Mouse (Mus musculus): Measurements from ENCODE around the gene Zfp426. TPM values are rescaled to one million over a fixed set of nuclear protein-coding genes. Genes with fewer than 3 reads are reported as not detected.

Zfp426 gene
- 25.2 and 27.5 TPM in 2 replicates for polyA plus RNA-seq (2014; fragmentation: Nextera tagmentation; extraction: Ambion mirVana)

DNA sequence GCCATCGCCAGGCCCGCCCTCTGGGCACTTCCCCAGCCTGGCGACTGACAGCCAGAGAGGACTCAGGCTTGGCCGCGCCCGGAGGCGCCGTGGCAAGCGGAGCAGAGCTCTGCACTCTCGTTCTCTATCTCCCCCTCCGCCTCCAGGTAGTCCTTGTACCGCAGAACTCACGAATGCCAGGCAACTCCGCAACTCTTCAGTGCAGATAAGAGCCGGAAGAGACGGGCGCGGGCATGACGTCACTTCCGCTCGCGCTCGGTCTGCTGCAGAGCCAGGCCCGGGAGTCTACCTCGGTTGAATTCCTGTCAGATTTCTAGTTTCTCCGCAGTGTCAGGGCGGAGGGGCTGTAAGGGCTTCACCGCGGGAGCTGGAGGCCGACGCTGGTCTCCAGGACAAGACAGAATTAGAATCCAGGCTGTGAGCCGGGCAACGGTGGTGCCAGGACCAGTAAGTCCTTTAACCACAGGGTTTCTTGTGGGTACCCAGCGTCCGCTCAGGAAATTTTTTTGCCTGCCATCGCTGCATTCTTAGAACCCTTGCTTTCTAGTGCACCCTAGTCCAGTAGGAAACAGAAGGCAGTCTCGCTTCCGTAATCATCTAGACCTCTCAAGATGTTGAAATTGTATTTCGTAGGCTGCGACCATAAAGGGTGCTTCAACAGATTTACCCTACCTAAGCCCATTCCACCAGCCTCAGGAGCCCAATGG is at the start of gene Zfp426:
Gene Zfp426 (minus strand): TSS at position 220 of the 707 bp plus-strand sequence.
- 2% methylated on average over 40 of the region's 40 CpGs for WGBS
- no peaks in the 10 kb centered on the region for H3K27me3 ChIP-seq (ENCODE audit: control insufficient read depth, insufficient read depth, low read length)
- H3K36me3 ChIP-seq (ENCODE audit: control insufficient read depth, insufficient read depth, low read length) = peaks cover 14% of the 10 kb centered on the region
- peak within 1 kb of the TSS; percentile 92 for H3K27ac ChIP-seq (ENCODE audit: low read length)
- ATAC-seq (ENCODE audit: insufficient number of reproducible peaks, insufficient read depth, low FRiP score, low read depth) = peak; percentile 94
- no peaks in the 10 kb centered on the region for H3K9me3 ChIP-seq (ENCODE audit: control insufficient read depth, low read depth, low read length)
- peak within 1 kb of the TSS; percentile 63 for H3K9ac ChIP-seq (replicated peaks; ENCODE audit: low read depth, low read length)
- H3K4me2 ChIP-seq (replicated peaks; ENCODE audit: low read depth, low read length) = peak within 1 kb of the TSS; percentile 94
- peaks cover 3% of the 10 kb centered on the region; the same call in 1 of the 2 replicates for H3K4me1 ChIP-seq (ENCODE audit: control insufficient read depth, insufficient read depth, low read length)
- H3K4me3 ChIP-seq (ENCODE audit: low read depth, low read length) = peak within 1 kb of the TSS; percentile 73

DNA sequence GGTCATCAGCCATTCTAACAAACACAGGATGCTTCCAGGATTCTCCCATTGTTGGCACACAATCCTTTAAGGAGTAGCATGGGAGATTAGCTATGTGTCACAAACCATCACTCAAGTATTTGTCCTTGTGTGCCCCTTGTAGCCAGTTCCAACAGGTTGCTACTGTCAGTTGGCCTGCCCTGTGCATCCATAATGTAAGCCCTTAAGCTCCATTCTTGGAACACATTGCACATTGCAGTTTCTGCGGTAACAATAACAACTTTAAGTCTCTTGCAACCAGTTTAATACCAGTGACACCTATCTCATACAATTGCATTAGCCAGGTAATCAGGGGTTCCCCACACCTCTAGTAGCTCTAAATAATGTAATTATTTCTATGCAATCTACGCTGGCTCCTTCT is 44.1 kb upstream of the Zfp426 start:
- ATAC-seq (ENCODE audit: insufficient number of reproducible peaks, insufficient read depth, low FRiP score, low read depth) = no peak
- Histone ChIP-seq H3K4me1 (ENCODE audit: control insufficient read depth, insufficient read depth, low read length) (no peaks in the 10 kb centered on the region), H3K27me3 (ENCODE audit: control insufficient read depth, insufficient read depth, low read length) (no peaks in the 10 kb centered on the region), H3K9ac (replicated peaks; ENCODE audit: low read depth, low read length) (no peak overlapping the region), H3K27ac (ENCODE audit: low read length) (no peak overlapping the region), H3K4me2 (replicated peaks; ENCODE audit: low read depth, low read length) (no peak overlapping the region), H3K4me3 (ENCODE audit: low read depth, low read length) (no peak overlapping the region), H3K36me3 (ENCODE audit: control insufficient read depth, insufficient read depth, low read length) (no peaks in the 10 kb centered on the region), H3K9me3 (ENCODE audit: control insufficient read depth, low read depth, low read length) (no peaks in the 10 kb centered on the region)
- WGBS = 89% methylated on average over 2 of the region's 2 CpGs

DNA sequence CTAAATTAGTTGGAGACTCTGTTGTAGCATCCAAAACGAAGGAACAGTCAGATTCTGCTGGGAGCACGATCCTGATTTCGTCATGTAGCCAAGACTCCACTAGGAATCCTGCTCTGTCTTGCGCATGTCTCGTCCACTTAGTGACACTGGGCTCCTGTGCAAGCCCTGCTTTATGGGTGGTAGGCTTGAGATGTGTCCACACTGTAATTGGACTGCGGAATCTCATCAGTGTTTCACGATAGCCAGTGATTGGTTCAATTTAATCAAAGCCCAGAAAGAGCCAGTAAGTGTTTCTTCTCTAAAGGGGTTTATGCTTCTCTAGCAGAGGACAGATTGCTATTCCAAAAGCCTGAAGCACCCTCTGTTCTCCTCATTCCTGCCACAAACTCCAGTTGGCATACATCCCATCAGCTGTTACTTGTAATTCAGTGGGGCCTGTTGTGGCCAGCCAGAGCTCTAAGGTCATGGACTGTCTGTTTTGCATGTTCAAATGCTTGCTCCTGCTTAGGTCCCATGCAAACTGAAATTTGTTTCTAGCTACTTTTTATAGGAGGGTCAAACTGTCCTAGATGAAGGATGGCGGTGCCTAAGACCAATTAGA is 41.9 kb upstream of the Zfp426 start:
- H3K9me3 ChIP-seq (ENCODE audit: control insufficient read depth, low read depth, low read length) = no peaks in the 10 kb centered on the region
- no peaks in the 10 kb centered on the region for H3K27me3 ChIP-seq (ENCODE audit: control insufficient read depth, insufficient read depth, low read length)
- H3K27ac ChIP-seq (ENCODE audit: low read length) = no peak overlapping the region
- WGBS = 78% methylated on average over 8 of the region's 8 CpGs
- H3K36me3 ChIP-seq (ENCODE audit: control insufficient read depth, insufficient read depth, low read length) = no peaks in the 10 kb centered on the region
- no peak overlapping the region for H3K4me2 ChIP-seq (replicated peaks; ENCODE audit: low read depth, low read length)
- no peak for ATAC-seq (ENCODE audit: insufficient number of reproducible peaks, insufficient read depth, low FRiP score, low read depth)
- H3K9ac ChIP-seq (replicated peaks; ENCODE audit: low read depth, low read length) = no peak overlapping the region
- H3K4me1 ChIP-seq (ENCODE audit: control insufficient read depth, insufficient read depth, low read length) = no peaks in the 10 kb centered on the region
- H3K4me3 ChIP-seq (ENCODE audit: low read depth, low read length) = no peak overlapping the region

DNA sequence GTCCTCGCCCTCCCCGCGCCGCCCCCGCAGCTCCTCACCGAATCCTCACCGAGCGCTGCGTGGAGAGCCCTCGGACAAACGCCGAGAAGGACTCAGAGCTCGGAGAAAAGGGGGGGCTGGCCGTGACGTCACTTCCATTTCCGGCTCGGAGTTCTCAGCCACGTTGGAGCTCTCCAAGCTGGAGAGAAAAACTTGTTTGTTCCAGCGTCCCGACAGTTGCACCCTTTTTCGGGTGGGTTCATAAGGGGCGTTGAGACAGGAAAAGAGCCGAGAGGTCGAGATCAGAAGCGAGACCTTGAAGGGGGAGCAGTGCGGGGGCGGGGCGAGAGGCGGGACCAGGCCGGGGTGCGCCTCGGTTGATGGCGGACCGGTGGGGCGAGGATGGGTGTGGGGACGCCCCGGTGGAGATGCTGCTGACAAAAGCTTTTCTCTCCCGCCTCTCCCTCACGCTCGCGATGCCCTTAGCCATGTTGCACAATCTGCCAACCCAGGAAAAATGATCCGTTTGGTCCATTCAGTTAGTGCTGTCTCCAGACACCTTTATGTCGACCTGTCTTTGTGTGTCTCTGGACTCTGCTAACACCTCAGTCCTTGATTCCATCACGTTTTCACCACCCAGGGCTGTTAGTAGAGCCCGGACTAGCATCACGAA is 28.9 kb upstream of the Zfp426 start, which contains the start of gene Zfp266:
Gene Zfp266 (minus strand): TSS at position 112 of the 652 bp plus-strand sequence.
- H3K4me1 ChIP-seq (ENCODE audit: control insufficient read depth, insufficient read depth, low read length) = peaks cover 11% of the 10 kb centered on the region
- H3K9me3 ChIP-seq (ENCODE audit: control insufficient read depth, low read depth, low read length) = no peaks in the 10 kb centered on the region
- H3K27ac ChIP-seq (ENCODE audit: low read length) = peak within 1 kb of the TSS; percentile 99
- H3K9ac ChIP-seq (replicated peaks; ENCODE audit: low read depth, low read length) = peak within 1 kb of the TSS; percentile 96
- peak within 1 kb of the TSS; percentile 90 for H3K4me3 ChIP-seq (ENCODE audit: low read depth, low read length)
- H3K27me3 ChIP-seq (ENCODE audit: control insufficient read depth, insufficient read depth, low read length) = no peaks in the 10 kb centered on the region
- ATAC-seq (ENCODE audit: insufficient number of reproducible peaks, insufficient read depth, low FRiP score, low read depth) = peak; percentile 92
- peaks cover 4% of the 10 kb centered on the region; the same call in 1 of the 2 replicates for H3K36me3 ChIP-seq (ENCODE audit: control insufficient read depth, insufficient read depth, low read length)
- under 1% methylated on average over 46 of the region's 46 CpGs for WGBS
- peak within 1 kb of the TSS; percentile 79 for H3K4me2 ChIP-seq (replicated peaks; ENCODE audit: low read depth, low read length)

DNA sequence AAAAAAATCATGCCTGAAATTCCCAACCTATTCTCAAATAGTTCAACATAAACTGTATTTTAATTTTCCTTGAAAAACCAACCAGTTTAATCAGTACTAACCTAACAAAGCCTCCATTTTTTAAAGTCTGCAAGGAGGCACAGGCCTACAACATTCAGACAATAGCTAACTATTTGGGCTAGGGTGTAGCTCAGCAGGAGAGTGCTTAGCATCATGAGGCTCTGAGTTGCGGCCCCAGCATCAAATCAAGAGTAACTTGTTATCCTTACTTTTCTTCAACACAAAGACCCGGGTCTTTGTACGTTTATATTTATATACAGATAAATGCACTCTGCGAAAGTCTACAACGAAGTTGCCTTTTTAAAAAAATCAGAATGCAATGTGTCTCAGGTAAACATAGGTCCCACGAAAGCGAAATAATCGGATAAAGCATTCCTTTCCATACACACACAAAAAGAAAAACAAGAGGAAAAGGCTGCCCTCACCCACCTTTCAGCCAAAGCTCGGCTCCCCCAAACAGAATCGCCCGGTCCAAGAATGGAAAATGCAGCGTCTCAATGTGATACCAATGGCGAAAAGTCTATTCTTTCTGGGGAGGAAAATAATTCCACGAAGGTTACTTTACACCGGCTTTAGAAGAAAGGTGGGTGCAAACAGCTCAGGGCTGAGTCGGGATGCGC is 28.1 kb upstream of the Zfp426 start:
- ATAC-seq (ENCODE audit: insufficient number of reproducible peaks, insufficient read depth, low FRiP score, low read depth) = no peak
- Histone ChIP-seq H3K4me1 (ENCODE audit: control insufficient read depth, insufficient read depth, low read length) (peaks cover 11% of the 10 kb centered on the region), H3K9ac (replicated peaks; ENCODE audit: low read depth, low read length) (peak overlapping the region; percentile 96), H3K36me3 (ENCODE audit: control insufficient read depth, insufficient read depth, low read length) (peaks cover 11% of the 10 kb centered on the region), H3K4me3 (ENCODE audit: low read depth, low read length) (peak overlapping the region; percentile 90), H3K9me3 (ENCODE audit: control insufficient read depth, low read depth, low read length) (no peaks in the 10 kb centered on the region), H3K4me2 (replicated peaks; ENCODE audit: low read depth, low read length) (peak overlapping the region; percentile 79), H3K27ac (ENCODE audit: low read length) (peak overlapping the region; percentile 99), H3K27me3 (ENCODE audit: control insufficient read depth, insufficient read depth, low read length) (no peaks in the 10 kb centered on the region)
- under 1% methylated on average over 17 of the region's 17 CpGs for WGBS

DNA sequence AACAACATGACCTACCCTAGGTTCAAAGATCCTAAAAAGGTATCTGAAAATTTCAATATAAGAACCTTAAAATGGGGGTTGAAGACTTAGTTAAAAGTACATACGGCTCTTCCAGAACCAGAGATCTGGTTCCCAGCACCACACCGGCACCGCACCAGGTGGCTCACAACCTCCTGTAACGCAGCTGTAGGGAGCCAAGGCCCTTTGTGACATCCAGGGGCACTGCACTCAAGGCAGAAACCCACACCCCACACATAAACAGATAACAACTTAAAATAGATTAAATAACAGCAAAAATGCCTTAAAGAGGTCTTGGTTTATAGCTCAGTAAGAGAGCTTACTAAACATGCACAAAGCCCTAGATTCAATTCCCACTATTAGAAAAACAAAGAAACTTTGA is 27.4 kb upstream of the Zfp426 start:
- no peak for ATAC-seq (ENCODE audit: insufficient number of reproducible peaks, insufficient read depth, low FRiP score, low read depth)
- H3K27me3 ChIP-seq (ENCODE audit: control insufficient read depth, insufficient read depth, low read length) = no peaks in the 10 kb centered on the region
- H3K9ac ChIP-seq (replicated peaks; ENCODE audit: low read depth, low read length) = peak overlapping the region; percentile 32; the same call in 1 of the 2 replicates
- peaks cover 17% of the 10 kb centered on the region for H3K36me3 ChIP-seq (ENCODE audit: control insufficient read depth, insufficient read depth, low read length)
- no peaks in the 10 kb centered on the region for H3K9me3 ChIP-seq (ENCODE audit: control insufficient read depth, low read depth, low read length)
- H3K4me2 ChIP-seq (replicated peaks; ENCODE audit: low read depth, low read length) = peak overlapping the region; percentile 79
- H3K27ac ChIP-seq (ENCODE audit: low read length) = no peak overlapping the region
- peak overlapping the region; percentile 90 for H3K4me3 ChIP-seq (ENCODE audit: low read depth, low read length)
- 19% methylated on average over 4 of the region's 4 CpGs for WGBS
- H3K4me1 ChIP-seq (ENCODE audit: control insufficient read depth, insufficient read depth, low read length) = peaks cover 11% of the 10 kb centered on the region

DNA sequence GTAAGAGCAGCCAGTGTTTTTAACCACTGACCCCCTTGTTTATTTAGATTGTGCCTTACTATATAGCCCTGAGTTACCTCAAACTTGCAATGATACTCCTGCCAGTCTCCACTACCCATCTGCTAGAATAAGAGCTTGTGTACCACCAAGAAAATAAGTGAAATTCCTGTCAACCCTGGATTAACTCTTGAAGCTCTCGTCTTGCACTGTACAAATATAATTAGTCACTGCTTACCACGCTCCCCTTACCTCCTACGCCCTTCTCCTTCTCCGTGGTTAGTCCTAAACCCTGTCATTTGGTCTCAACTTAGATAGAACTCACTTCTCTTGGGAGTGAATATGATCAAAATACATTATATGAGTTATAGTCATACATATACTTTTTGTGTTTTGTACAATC is 26.2 kb upstream of the Zfp426 start:
- Histone ChIP-seq H3K27ac (ENCODE audit: low read length) (no peak overlapping the region), H3K9ac (replicated peaks; ENCODE audit: low read depth, low read length) (no peak overlapping the region), H3K4me3 (ENCODE audit: low read depth, low read length) (no peak overlapping the region), H3K4me1 (ENCODE audit: control insufficient read depth, insufficient read depth, low read length) (peaks cover 16% of the 10 kb centered on the region), H3K27me3 (ENCODE audit: control insufficient read depth, insufficient read depth, low read length) (no peaks in the 10 kb centered on the region), H3K4me2 (replicated peaks; ENCODE audit: low read depth, low read length) (peak overlapping the region; percentile 79; the same call in 1 of the 2 replicates), H3K36me3 (ENCODE audit: control insufficient read depth, insufficient read depth, low read length) (peaks cover 23% of the 10 kb centered on the region), H3K9me3 (ENCODE audit: control insufficient read depth, low read depth, low read length) (no peaks in the 10 kb centered on the region)
- 64% methylated on average over 4 of the region's 4 CpGs for WGBS
- ATAC-seq (ENCODE audit: insufficient number of reproducible peaks, insufficient read depth, low FRiP score, low read depth) = no peak

DNA sequence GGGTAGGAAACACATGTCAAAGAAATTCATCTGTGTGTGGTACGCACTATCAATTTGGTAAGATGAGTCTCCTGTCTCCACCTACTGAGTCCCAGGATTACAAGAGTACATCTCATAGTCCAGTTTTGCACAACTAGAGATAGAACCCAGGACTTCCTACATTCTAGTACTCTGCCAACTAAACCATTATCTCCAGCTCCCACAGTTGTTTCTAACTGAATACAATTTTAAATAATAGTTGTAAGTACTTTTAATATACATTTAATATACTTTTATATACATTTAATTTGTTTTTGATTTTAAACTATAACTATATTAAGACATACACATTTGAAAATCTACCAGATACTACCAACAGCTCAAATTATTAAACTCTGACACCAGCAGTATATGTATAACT is 25.2 kb upstream of the Zfp426 start:
- no peaks in the 10 kb centered on the region for H3K9me3 ChIP-seq (ENCODE audit: control insufficient read depth, low read depth, low read length)
- H3K27ac ChIP-seq (ENCODE audit: low read length) = no peak overlapping the region
- H3K36me3 ChIP-seq (ENCODE audit: control insufficient read depth, insufficient read depth, low read length) = peaks cover 27% of the 10 kb centered on the region
- no peak overlapping the region for H3K4me2 ChIP-seq (replicated peaks; ENCODE audit: low read depth, low read length)
- no peak overlapping the region for H3K4me3 ChIP-seq (ENCODE audit: low read depth, low read length)
- no peak overlapping the region for H3K9ac ChIP-seq (replicated peaks; ENCODE audit: low read depth, low read length)
- no peak for ATAC-seq (ENCODE audit: insufficient number of reproducible peaks, insufficient read depth, low FRiP score, low read depth)
- peaks cover 18% of the 10 kb centered on the region for H3K4me1 ChIP-seq (ENCODE audit: control insufficient read depth, insufficient read depth, low read length)
- no peaks in the 10 kb centered on the region for H3K27me3 ChIP-seq (ENCODE audit: control insufficient read depth, insufficient read depth, low read length)
- 91% methylated on average over 1 of the region's 1 CpGs for WGBS

Measured in stomach, embryonic 14.5 days (tissue).